Mouse (Mus musculus): Measurements from ENCODE around the gene Rgma. TPM values are rescaled to one million over a fixed set of nuclear protein-coding genes. Genes with fewer than 3 reads are reported as not detected.
A peak's percentile ranks its signal among the peaks of the same experiment; 100 is the strongest.

The Rgma gene
- total RNA-seq, 2 experiments from 2014 or later: 60.2 to 66.3 TPM

- DNase-seq (ENCODE audit: low spot score in 2 of 2): peak in 1 of 2 experiments; percentile 77
Observed at GRCm38 (mm10) chr7:73399501-73400044, 24.3 kb downstream of the Rgma start.

- DNase-seq (ENCODE audit: low spot score in 2 of 2): no peak
Observed at GRCm38 (mm10) chr7:73400051-73400916, 25.0 kb downstream of the Rgma start.

- no peak for DNase-seq (ENCODE audit: low spot score in 2 of 2)
Observed at GRCm38 (mm10) chr7:73402106-73402505, 26.8 kb downstream of the Rgma start.

- DNase-seq (ENCODE audit: low spot score in 2 of 2): no peak
Observed at GRCm38 (mm10) chr7:73402671-73403070, 27.4 kb downstream of the Rgma start.

GRCm38 (mm10) chr7:73403538-73403937 lies 28.2 kb downstream of the Rgma start:
- DNase-seq (ENCODE audit: low spot score in 2 of 2): no peak

- no peak for DNase-seq (ENCODE audit: low spot score in 2 of 2)
Observed at GRCm38 (mm10) chr7:73405550-73405949, 30.2 kb downstream of the Rgma start.

- no peak for DNase-seq (ENCODE audit: low spot score in 2 of 2)
Observed at GRCm38 (mm10) chr7:73411523-73411922, 36.2 kb downstream of the Rgma start.

DNA sequence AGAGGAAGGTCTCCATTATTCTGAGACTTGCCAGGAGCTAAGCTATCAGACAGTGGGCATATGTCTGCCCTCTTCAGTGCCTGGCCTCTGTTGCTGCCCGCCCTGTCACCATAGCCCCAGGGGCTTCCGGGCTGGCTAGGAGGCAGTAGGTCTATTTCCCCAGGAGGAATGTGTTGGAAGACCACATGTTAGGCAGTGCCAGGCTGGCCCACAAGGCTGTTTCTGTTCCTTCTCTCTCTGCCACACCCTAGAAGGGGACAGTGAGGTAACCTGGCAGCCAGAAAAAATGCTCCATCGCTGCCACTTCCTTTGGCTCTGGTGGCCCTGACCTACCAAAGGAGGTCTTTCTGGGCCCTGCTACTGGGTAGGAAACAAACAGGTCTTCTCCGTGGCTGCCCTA lies 36.7 kb downstream of the Rgma start:
- DNase-seq (ENCODE audit: low spot score in 2 of 2): no peak

DNA sequence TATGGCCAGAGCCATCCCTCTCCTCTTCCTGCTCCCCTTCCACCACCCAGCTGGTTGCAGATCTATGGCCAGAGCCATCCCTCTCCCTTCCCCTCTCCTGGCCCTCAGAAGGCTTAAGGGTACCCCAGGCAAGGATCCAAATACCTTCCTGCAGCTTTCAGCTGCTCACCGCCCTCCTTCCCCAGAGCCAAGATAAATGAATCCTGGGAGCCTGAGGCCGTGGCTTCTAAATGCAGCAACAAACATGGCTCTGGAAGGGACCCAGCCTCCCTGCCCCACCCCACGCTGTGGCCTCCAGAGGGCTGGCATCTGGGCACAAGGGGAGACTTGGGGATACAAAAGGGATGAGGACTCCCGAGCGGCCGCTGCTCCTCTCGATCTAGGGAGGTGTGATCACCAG lies 37.1 kb downstream of the Rgma start:
- DNase-seq (ENCODE audit: low spot score in 2 of 2): no peak

DNA sequence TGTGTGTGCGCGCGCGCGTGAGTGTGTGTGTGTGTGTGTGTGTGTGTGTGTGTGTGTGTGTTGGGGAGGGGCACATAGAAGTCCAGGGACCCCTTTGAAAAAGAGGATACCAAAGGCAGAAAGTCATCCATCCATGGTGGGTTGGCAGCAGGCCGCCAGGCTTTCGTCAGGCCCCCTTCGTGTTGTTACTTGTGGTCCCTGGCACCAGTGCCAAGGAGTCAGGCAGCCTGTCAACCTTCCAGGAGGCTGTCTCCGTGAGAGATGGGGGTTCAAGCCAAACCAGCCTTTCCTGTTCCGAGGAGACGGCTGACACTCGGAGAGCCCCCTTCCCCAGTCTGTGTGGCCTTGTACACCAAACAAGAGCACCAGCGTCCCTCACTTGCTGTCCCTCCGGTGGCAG lies 38.9 kb downstream of the Rgma start:
- DNase-seq (ENCODE audit: low spot score in 2 of 2): no peak

- DNase-seq (ENCODE audit: low spot score in 2 of 2): no peak
Observed at GRCm38 (mm10) chr7:73419375-73419774, 44.1 kb downstream of the Rgma start.

DNA sequence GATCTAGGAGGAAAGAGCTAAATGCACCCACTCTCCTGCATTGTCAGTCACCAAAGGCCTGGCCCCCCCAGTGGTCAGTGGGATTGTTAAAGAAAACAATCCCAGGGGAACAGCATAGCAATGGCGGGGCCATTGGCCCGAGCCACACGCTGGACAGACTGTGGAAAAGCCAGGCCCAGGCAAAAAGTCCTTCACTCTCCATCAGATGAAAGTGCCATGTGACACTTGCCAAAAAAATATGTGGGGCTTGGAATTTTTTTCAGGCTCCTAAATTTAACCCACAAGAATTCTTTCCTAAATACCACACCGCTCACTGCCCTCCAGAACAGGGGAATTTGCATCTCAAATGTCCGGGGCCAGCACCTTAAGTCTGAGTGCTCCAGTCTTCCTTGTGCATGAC lies 45.5 kb downstream of the Rgma start:
- no peak for DNase-seq (ENCODE audit: low spot score in 2 of 2)

DNA sequence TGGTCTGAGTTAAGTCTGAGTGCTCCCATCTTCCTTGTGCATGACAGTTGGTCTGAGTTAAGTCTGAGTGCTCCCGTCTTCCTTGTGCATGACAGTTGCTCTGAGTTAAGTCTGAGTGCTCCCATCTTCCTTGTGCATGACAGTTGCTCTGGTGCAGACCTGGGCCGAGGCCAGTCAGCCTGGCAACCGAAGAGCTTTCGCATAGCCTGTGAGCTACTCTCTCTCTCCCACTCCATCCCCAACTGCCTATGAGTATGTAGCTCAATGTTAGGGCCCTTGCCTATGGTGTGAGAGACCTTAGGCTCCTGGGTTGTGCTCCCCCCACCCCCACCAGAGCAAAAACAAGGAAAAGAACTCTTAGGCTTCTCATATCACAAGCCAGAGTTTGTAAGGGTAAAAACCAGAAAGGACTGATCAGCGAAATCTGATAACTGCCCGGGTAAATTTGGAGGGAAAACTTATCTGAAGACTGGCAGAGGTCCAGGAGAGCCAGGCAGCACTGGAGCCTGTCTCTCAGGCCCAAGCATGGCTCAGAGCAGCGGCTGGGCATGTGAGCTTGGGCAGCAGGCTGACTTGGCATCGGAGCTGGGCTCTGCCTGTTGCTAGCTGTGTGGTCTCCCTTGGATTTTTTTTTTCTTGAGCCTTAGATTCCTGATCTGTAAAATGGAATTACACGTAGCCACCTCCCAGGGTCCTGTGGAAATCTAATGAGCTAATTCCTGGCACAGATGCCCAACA lies 46.1 kb downstream of the Rgma start:
- no peak for DNase-seq (ENCODE audit: low spot score in 2 of 2)

- DNase-seq (ENCODE audit: low spot score in 2 of 2): peak; percentile 81 to 91
Observed at GRCm38 (mm10) chr7:73422223-73423113, 47.2 kb downstream of the Rgma start.

- DNase-seq (ENCODE audit: low spot score in 2 of 2): no peak
Observed at GRCm38 (mm10) chr7:73423236-73423635, 47.9 kb downstream of the Rgma start.

DNA sequence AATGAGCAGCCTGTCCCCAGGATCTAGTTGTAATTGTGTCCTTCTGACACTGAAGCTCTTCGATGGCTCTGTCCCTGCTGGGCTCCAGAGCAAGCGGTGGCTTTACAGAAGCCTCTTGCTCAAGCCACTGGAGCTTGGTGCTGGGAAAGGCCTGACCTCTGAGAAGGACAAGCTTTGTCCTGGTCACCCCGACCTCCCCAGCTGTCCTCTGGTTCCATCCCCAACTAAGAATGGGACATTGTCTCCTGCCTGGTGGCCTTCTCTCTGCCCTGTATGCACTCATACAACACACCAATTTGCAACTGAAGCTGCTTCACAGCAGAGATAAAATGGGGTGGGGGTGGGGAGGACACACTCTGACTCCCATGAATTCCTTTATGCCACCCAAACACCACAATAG lies 48.9 kb downstream of the Rgma start:
- DNase-seq (ENCODE audit: low spot score in 2 of 2): no peak

DNA sequence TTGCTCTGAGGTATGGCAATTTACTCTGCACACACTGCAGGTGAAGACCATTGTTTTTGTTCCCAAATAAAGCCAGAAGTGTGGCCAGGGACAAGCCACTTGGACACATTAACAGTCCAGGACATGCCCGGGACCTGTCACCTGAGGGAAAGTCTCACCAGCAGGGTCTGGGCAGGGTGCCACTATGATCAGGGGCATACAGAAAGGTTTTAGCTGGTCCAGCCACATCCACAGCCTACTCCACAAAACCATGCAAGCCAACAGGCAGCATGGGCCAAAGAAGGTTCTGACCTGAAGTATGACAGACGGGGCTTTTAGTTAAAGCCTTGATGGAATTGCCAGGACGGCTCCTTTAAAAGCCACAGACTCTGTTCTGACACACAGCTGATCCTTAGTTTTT lies 49.4 kb downstream of the Rgma start:
- no peak for DNase-seq (ENCODE audit: low spot score in 2 of 2)

- DNase-seq (ENCODE audit: low spot score in 2 of 2): no peak
Observed at GRCm38 (mm10) chr7:73425451-73425850, 50.1 kb downstream of the Rgma start.

DNA sequence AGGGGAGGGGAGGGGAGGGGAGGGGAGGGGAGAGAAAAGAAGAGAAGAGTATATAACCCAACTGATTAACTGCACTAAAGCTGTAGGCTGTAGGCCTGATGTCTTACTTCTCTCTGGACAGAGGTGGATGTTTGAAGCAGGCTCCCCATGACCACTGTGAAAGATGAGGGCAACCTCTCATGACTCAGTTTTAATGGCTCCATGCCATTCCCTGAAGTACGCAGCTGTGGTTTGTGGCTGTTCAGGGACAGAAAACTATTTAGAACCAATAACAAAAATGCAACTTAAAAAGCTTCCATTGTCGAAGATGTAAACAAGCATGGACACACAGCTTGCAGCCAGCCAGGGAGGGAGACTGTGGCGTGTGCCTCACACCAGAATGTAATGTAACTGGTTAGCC lies 50.9 kb downstream of the Rgma start:
- no peak for DNase-seq (ENCODE audit: low spot score in 2 of 2)

- no peak for DNase-seq (ENCODE audit: low spot score in 2 of 2)
Observed at GRCm38 (mm10) chr7:73426752-73427386, 51.6 kb downstream of the Rgma start.

DNA sequence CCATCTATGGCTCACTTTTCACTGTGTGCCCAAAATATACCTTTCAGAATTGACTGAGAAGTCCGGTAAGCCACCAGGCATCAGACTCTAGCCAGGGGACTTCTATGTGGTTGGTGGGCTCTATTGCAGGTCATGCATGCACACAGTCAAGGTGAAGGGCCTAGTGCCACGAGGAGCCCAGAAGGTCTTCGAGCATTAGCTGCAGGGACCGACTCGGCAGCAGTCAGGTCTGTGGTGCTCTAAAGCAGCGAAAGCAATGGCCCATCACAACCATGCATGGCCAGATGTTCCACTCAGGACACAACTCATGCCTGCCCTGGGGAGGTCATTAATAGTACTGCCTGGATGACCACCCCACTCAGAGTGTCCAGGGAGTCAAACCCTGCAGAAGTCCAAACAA lies 52.5 kb downstream of the Rgma start:
- DNase-seq (ENCODE audit: low spot score in 2 of 2): no peak
